Mouse (Mus musculus) urinary bladder, postnatal 10 days (tissue): ENCODE measurements around the gene 2810459M11Rik.
A peak's percentile ranks its signal among the peaks of the same experiment; 100 is the strongest.

Experiments
- DNase-seq: peaks from one replicate; pipeline ENCODE4 v3.0.0; 2022; ENCODE audit warnings: low spot score

The 2810459M11Rik gene

GRCm38 (mm10) chr1:86053198-86053921 is 7.7 kb downstream of the 2810459M11Rik start:
- no peak for DNase-seq

GRCm38 (mm10) chr1:86054943-86055342 is 9.3 kb downstream of the 2810459M11Rik start:
- DNase-seq = no peak

- no peak for DNase-seq
These were observed 10.6 kb downstream of the 2810459M11Rik start for GRCm38 (mm10) chr1:86056284-86056683.

GRCm38 (mm10) chr1:86058856-86059769 is 13.4 kb downstream of the 2810459M11Rik start:
- DNase-seq = peak; percentile 69

- DNase-seq = no peak
These were observed 16.9 kb downstream of the 2810459M11Rik start for GRCm38 (mm10) chr1:86062523-86062922.

- DNase-seq = peak; percentile 49
These were observed 18.8 kb downstream of the 2810459M11Rik start, which contains the start of gene Psmd1 for GRCm38 (mm10) chr1:86064271-86064991. Gene Psmd1, plus strand, starts transcription at chr1:86064387.

GRCm38 (mm10) chr1:86076565-86076964 is 30.9 kb downstream of the 2810459M11Rik start:
- DNase-seq = no peak

- DNase-seq = no peak
These were observed 48.8 kb downstream of the 2810459M11Rik start for GRCm38 (mm10) chr1:86094413-86094812.

GRCm38 (mm10) chr1:86105054-86105453 is 59.4 kb downstream of the 2810459M11Rik start:
- no peak for DNase-seq
